Mouse (Mus musculus) MEL (cell line): ENCODE measurements around the gene Crybg3.

Experiments
- ELF1 ChIP-seq: IDR thresholded peaks from 2 replicates; pipeline ENCODE4 v1.6.1; 2014; ENCODE audit warnings: low read depth, mild to moderate bottlenecking, inconsistent platforms, low read length, improper control_type of control experiment, moderate library complexity
- EP300 ChIP-seq, 2 experiments: IDR thresholded peaks; 2 replicates each; pipeline ENCODE4 v1.6.1; 2011; ENCODE audit warnings: improper control_type of control experiment in 2 of 2, low read length in 2 of 2, low read depth in 1 of 2, mild to moderate bottlenecking in 1 of 2
- ETS1 ChIP-seq: IDR thresholded peaks from 2 replicates; pipeline ENCODE4 v1.6.1; 2012; ENCODE audit warnings: low read depth, mild to moderate bottlenecking, inconsistent platforms, low read length, improper control_type of control experiment, moderate library complexity
- GATA1 ChIP-seq: IDR thresholded peaks from 2 replicates; pipeline ENCODE4 v1.6.1; 2011; ENCODE audit warnings: low read depth, low read length, improper control_type of control experiment
- KAT2A ChIP-seq: conservative IDR thresholded peaks from 2 replicates; pipeline ENCODE4 v1.6.1; 2012; ENCODE audit warnings: low read depth, low read length, improper control_type of control experiment, inconsistent platforms
- NELFE ChIP-seq: IDR thresholded peaks from 2 replicates; pipeline ENCODE4 v1.6.1; 2011; ENCODE audit warnings: low read depth, low read length, improper control_type of control experiment
- POLR2A ChIP-seq, 2 experiments: IDR thresholded peaks; 2 replicates each; pipeline ENCODE4 v1.6.1; 2011 to 2012; ENCODE audit warnings: low read length in 2 of 2, mild to moderate bottlenecking in 2 of 2, control low read depth in 1 of 2, improper control_type of control experiment in 1 of 2, low read depth in 1 of 2, moderate library complexity in 1 of 2; ENCODE audit not compliant: control insufficient read depth in 1 of 2, insufficient read depth in 1 of 2, poor library complexity in 1 of 2

GRCm38 (mm10) chr16:59448181-59448580 lies 152.6 kb downstream of the Crybg3 start:
- TF ChIP-seq POLR2A (IDR thresholded peaks at IDR 0.05; ENCODE audit: control insufficient read depth in 1 of 2, insufficient read depth in 1 of 2, low read depth in 1 of 2, low read length in 2 of 2, poor library complexity in 1 of 2) (no peak), ELF1 (no peak), KAT2A (no peak), GATA1 (no peak), NELFE (no peak), EP300 (IDR thresholded peaks at IDR 0.05; ENCODE audit: low read depth in 1 of 2, low read length in 2 of 2) (no peak), ETS1 (no peak)
